Mouse (Mus musculus) heart, embryonic 10.5 days (tissue): ENCODE results near the gene Gm10322. TPM values are rescaled to one million over a fixed set of nuclear protein-coding genes. Genes with fewer than 3 reads are reported as not detected.

Experiments
- DNase-seq: peaks from one replicate; pipeline ENCODE4 v3.0.0-alpha.2; 2017; ENCODE audit warnings: low spot score
- H3K27ac ChIP-seq: fragments of 300-500 bp; sonication (generic); 2 replicates; pipeline ENCODE4 v1.5.1; 2016; ENCODE audit warnings: mild to moderate bottlenecking
- H3K27me3 ChIP-seq: fragments of 300-500 bp; sonication (generic); 2 replicates; pipeline ENCODE4 v1.6.1; 2016; ENCODE audit warnings: mild to moderate bottlenecking; ENCODE audit not compliant: poor library complexity, insufficient read depth, severe bottlenecking
- H3K36me3 ChIP-seq: fragments of 300-500 bp; sonication (generic); 2 replicates; pipeline ENCODE4 v1.6.1; 2016; ENCODE audit warnings: mild to moderate bottlenecking, moderate library complexity
- H3K4me1 ChIP-seq: fragments of 300-500 bp; sonication (generic); 2 replicates; pipeline ENCODE4 v1.6.1; 2016; ENCODE audit warnings: mild to moderate bottlenecking
- H3K4me3 ChIP-seq: fragments of 300-500 bp; sonication (generic); 2 replicates; pipeline ENCODE4 v1.5.1; 2016; ENCODE audit warnings: mild to moderate bottlenecking, moderate library complexity
- H3K9me3 ChIP-seq: fragments of 300-500 bp; sonication (generic); 2 replicates; pipeline ENCODE4 v1.6.1; 2016; ENCODE audit warnings: mild to moderate bottlenecking, moderate library complexity
- WGBS: fragments of 180-500 bp; shearing (Covaris S2); methylation state at CpG from one replicate; pipeline ENCODE4 v1.1.7; 2016; 5-methylcytosine and 5-hydroxymethylcytosine counted together
- polyA plus RNA-seq: library from polyadenylated mRNA; unstranded; fragments of >200 nt; fragmentation: Nextera tagmentation; extraction: Ambion mirVana; gene quantifications from 2 replicates; pipeline ENCODE4 v1.2.1, GENCODE M21; 2016

The Gm10322 gene
- polyA plus RNA-seq, 1 experiment from 2014 or later, result not detected

GRCm38 (mm10) chr10:59613276-59613675, 2.6 kb upstream of the Gm10322 start:
- Histone ChIP-seq H3K4me1 (peaks cover 22% of the 10 kb centered on the region), H3K4me3 (no peak overlapping the region), H3K27me3 (no peaks in the 10 kb centered on the region), H3K36me3 (no peaks in the 10 kb centered on the region), H3K27ac (no peak overlapping the region), H3K9me3 (no peaks in the 10 kb centered on the region)
- 80% methylated on average over 5 of the region's 5 CpGs for WGBS
- DNase-seq, result no peak

- Histone ChIP-seq H3K4me1 (peaks cover 19% of the 10 kb centered on the region), H3K36me3 (no peaks in the 10 kb centered on the region), H3K27me3 (no peaks in the 10 kb centered on the region), H3K9me3 (no peaks in the 10 kb centered on the region), H3K27ac (no peak overlapping the region), H3K4me3 (no peak overlapping the region)
- 90% methylated on average over 5 of the region's 5 CpGs for WGBS
- DNase-seq, result no peak
Measured at GRCm38 (mm10) chr10:59614141-59614540, 1.7 kb upstream of the Gm10322 start.

- Histone ChIP-seq H3K9me3 (no peaks in the 10 kb centered on the region), H3K4me3 (peak overlapping the region; percentile 78), H3K4me1 (peaks cover 19% of the 10 kb centered on the region), H3K27ac (no peak overlapping the region; the same call in 1 of the 2 replicates), H3K36me3 (no peaks in the 10 kb centered on the region), H3K27me3 (no peaks in the 10 kb centered on the region)
- 33% methylated on average over 5 of the region's 5 CpGs for WGBS
- no peak for DNase-seq
Measured at GRCm38 (mm10) chr10:59615411-59615810, 452 bp upstream of the Gm10322 start.

- WGBS, result under 1% methylated on average over 36 of the region's 36 CpGs
- H3K4me3 ChIP-seq, result peak within 1 kb of the TSS; percentile 78
- H3K4me1 ChIP-seq, result peaks cover 19% of the 10 kb centered on the region
- H3K27ac ChIP-seq, result peak within 1 kb of the TSS; percentile 99
- peak; percentile 97 for DNase-seq
- no peaks in the 10 kb centered on the region for H3K9me3 ChIP-seq
- no peaks in the 10 kb centered on the region for H3K36me3 ChIP-seq
- no peaks in the 10 kb centered on the region for H3K27me3 ChIP-seq
Measured at GRCm38 (mm10) chr10:59616522-59616921, 659 bp downstream of the Gm10322 start, which contains the start of gene Mcu. Gene Mcu (minus strand): TSS chr10:59616692.

GRCm38 (mm10) chr10:59617776-59618175, 1.9 kb downstream of the Gm10322 start:
- WGBS, result 90% methylated on average over 7 of the region's 7 CpGs
- Histone ChIP-seq H3K27me3 (no peaks in the 10 kb centered on the region), H3K36me3 (no peaks in the 10 kb centered on the region)

GRCm38 (mm10) chr10:59621355-59621754, 5.5 kb downstream of the Gm10322 start:
- no peak overlapping the region for H3K4me3 ChIP-seq
- no peak overlapping the region for H3K27ac ChIP-seq
- H3K9me3 ChIP-seq, result no peaks in the 10 kb centered on the region
- DNase-seq, result no peak
- WGBS, result 59% methylated on average over 10 of the region's 10 CpGs
- no peaks in the 10 kb centered on the region for H3K36me3 ChIP-seq
- peaks cover 6% of the 10 kb centered on the region; the same call in 1 of the 2 replicates for H3K4me1 ChIP-seq
- no peaks in the 10 kb centered on the region for H3K27me3 ChIP-seq

More at GRCm38 (mm10) chr10:59617776-59618175, 1.9 kb downstream of the Gm10322 start:
- Histone ChIP-seq H3K4me1 (peaks cover 19% of the 10 kb centered on the region), H3K9me3 (no peaks in the 10 kb centered on the region), H3K27ac (no peak overlapping the region), H3K4me3 (no peak overlapping the region)
- no peak for DNase-seq

GRCm38 (mm10) chr10:59623496-59623895, 7.6 kb downstream of the Gm10322 start:
- no peaks in the 10 kb centered on the region for H3K36me3 ChIP-seq
- WGBS, result 62% methylated on average over 5 of the region's 5 CpGs
- no peaks in the 10 kb centered on the region for H3K4me1 ChIP-seq
- no peak overlapping the region for H3K4me3 ChIP-seq
- no peak overlapping the region for H3K27ac ChIP-seq
- H3K9me3 ChIP-seq, result no peaks in the 10 kb centered on the region
- DNase-seq, result no peak
- no peaks in the 10 kb centered on the region for H3K27me3 ChIP-seq

GRCm38 (mm10) chr10:59628641-59629505, 13.0 kb downstream of the Gm10322 start:
- no peaks in the 10 kb centered on the region for H3K27me3 ChIP-seq
- H3K36me3 ChIP-seq, result no peaks in the 10 kb centered on the region
- no peak overlapping the region for H3K27ac ChIP-seq
- peak; percentile 46 for DNase-seq
- H3K4me3 ChIP-seq, result no peak overlapping the region
- 80% methylated on average over 17 of the region's 17 CpGs for WGBS
- no peaks in the 10 kb centered on the region for H3K9me3 ChIP-seq
- H3K4me1 ChIP-seq, result no peaks in the 10 kb centered on the region

GRCm38 (mm10) chr10:59629506-59629782, 13.6 kb downstream of the Gm10322 start:
- H3K9me3 ChIP-seq, result no peaks in the 10 kb centered on the region
- no peaks in the 10 kb centered on the region for H3K4me1 ChIP-seq
- H3K36me3 ChIP-seq, result no peaks in the 10 kb centered on the region
- no peak for DNase-seq
- no peak overlapping the region for H3K4me3 ChIP-seq
- H3K27ac ChIP-seq, result no peak overlapping the region
- WGBS, result 84% methylated on average over 4 of the region's 4 CpGs
- H3K27me3 ChIP-seq, result no peaks in the 10 kb centered on the region

GRCm38 (mm10) chr10:59636048-59636447, 20.2 kb downstream of the Gm10322 start:
- WGBS, result 87% methylated on average over 2 of the region's 2 CpGs
- peaks cover 3% of the 10 kb centered on the region; the same call in 1 of the 2 replicates for H3K4me1 ChIP-seq
- no peaks in the 10 kb centered on the region for H3K9me3 ChIP-seq
- no peaks in the 10 kb centered on the region for H3K27me3 ChIP-seq
- H3K27ac ChIP-seq, result no peak overlapping the region
- H3K4me3 ChIP-seq, result no peak overlapping the region
- no peaks in the 10 kb centered on the region for H3K36me3 ChIP-seq
- DNase-seq, result no peak

GRCm38 (mm10) chr10:59636751-59637533, 21.1 kb downstream of the Gm10322 start:
- no peaks in the 10 kb centered on the region for H3K36me3 ChIP-seq
- peaks cover 3% of the 10 kb centered on the region; the same call in 1 of the 2 replicates for H3K4me1 ChIP-seq
- H3K9me3 ChIP-seq, result no peaks in the 10 kb centered on the region
- no peaks in the 10 kb centered on the region for H3K27me3 ChIP-seq
- no peak for DNase-seq
- no peak overlapping the region for H3K27ac ChIP-seq
- H3K4me3 ChIP-seq, result no peak overlapping the region
- 77% methylated on average over 16 of the region's 16 CpGs for WGBS

- Histone ChIP-seq H3K4me1 (peaks cover 3% of the 10 kb centered on the region; the same call in 1 of the 2 replicates), H3K4me3 (no peak overlapping the region), H3K9me3 (no peaks in the 10 kb centered on the region), H3K27me3 (no peaks in the 10 kb centered on the region), H3K27ac (no peak overlapping the region), H3K36me3 (no peaks in the 10 kb centered on the region)
- DNase-seq, result no peak
- 78% methylated on average over 7 of the region's 7 CpGs for WGBS
Measured at GRCm38 (mm10) chr10:59637596-59638124, 21.8 kb downstream of the Gm10322 start.

- H3K27ac ChIP-seq, result no peak overlapping the region
- H3K4me1 ChIP-seq, result peaks cover 3% of the 10 kb centered on the region
- H3K9me3 ChIP-seq, result no peaks in the 10 kb centered on the region
- no peaks in the 10 kb centered on the region for H3K27me3 ChIP-seq
- H3K4me3 ChIP-seq, result no peak overlapping the region
- WGBS, result 77% methylated on average over 6 of the region's 6 CpGs
- no peaks in the 10 kb centered on the region for H3K36me3 ChIP-seq
- DNase-seq, result no peak
Measured at GRCm38 (mm10) chr10:59638576-59638975, 22.7 kb downstream of the Gm10322 start.
